Mouse (Mus musculus): ENCODE results near the gene Mars.

GRCm38 (mm10) chr10:127324495-127324894 lies 12.9 kb upstream of the Mars start:
- TF ChIP-seq POLR2A (IDR thresholded peaks at IDR 0.05; ENCODE audit: low read depth, low read length) (no peak), CTCF (IDR thresholded peaks at IDR 0.05; ENCODE audit: borderline replicate concordance, insufficient read depth, low read length) (peak; percentile 6; the same call in 1 of the 2 replicates)
